Mouse (Mus musculus) midbrain, postnatal 0 days (tissue): ENCODE measurements around the gene Eefsec. TPM values are rescaled to one million over a fixed set of nuclear protein-coding genes. Genes with fewer than 3 reads are reported as not detected.
A peak's percentile ranks its signal among the peaks of the same experiment; 100 is the strongest.

ENCODE experiments used
- ATAC-seq: fragments of 200-750 bp; cut with Nextera tagmentation; 2 replicates; pipeline ENCODE4 v1.8.0; 2017; ENCODE audit warnings: moderate number of reproducible peaks, mild to moderate bottlenecking, moderate TSS enrichment, moderate library complexity; ENCODE audit not compliant: low FRiP score
- DNase-seq: peaks from one replicate; pipeline ENCODE4 v3.0.0-alpha.2; 2015; ENCODE audit warnings: low spot score
- H3K27ac ChIP-seq: fragments of 300-500 bp; sonication (generic); 2 replicates; pipeline ENCODE4 v1.5.1; 2014; ENCODE audit warnings: low read depth, mild to moderate bottlenecking, low read length, mixed read lengths
- H3K27me3 ChIP-seq: fragments of 300-500 bp; sonication (generic); 2 replicates; pipeline ENCODE4 v1.6.1; 2014; ENCODE audit warnings: low read length, control low read depth, mixed read lengths; ENCODE audit not compliant: insufficient read depth
- H3K36me3 ChIP-seq: fragments of 300-500 bp; sonication (generic); 2 replicates; pipeline ENCODE4 v1.6.1; 2014; ENCODE audit warnings: low read length, control low read depth, mixed read lengths; ENCODE audit not compliant: insufficient read depth
- H3K4me1 ChIP-seq: fragments of 300-500 bp; sonication (generic); 2 replicates; pipeline ENCODE4 v1.6.1; 2014; ENCODE audit warnings: mild to moderate bottlenecking, control low read depth, antibody characterized with exemption, low read length, mixed read lengths; ENCODE audit not compliant: insufficient read depth
- H3K4me2 ChIP-seq: fragments of 300-500 bp; sonication (generic); 2 replicates; pipeline ENCODE4 v1.6.1; 2014; ENCODE audit warnings: low read depth, mild to moderate bottlenecking, low read length, mixed read lengths; ENCODE audit not compliant: poor library complexity, severe bottlenecking
- H3K4me3 ChIP-seq: fragments of 300-500 bp; sonication (generic); 2 replicates; pipeline ENCODE4 v1.5.1; 2014; ENCODE audit warnings: low read depth, mild to moderate bottlenecking, low read length, moderate library complexity
- H3K9ac ChIP-seq: fragments of 300-500 bp; sonication (generic); replicated peaks from 2 replicates; pipeline ENCODE4 v1.6.1; 2014; ENCODE audit warnings: mild to moderate bottlenecking, low read length, moderate library complexity, mixed read lengths; ENCODE audit not compliant: poor library complexity, severe bottlenecking
- H3K9me3 ChIP-seq: fragments of 300-500 bp; sonication (generic); 2 replicates; pipeline ENCODE4 v1.6.1; 2016; ENCODE audit warnings: low read length, control low read depth
- CTCF ChIP-seq: IDR thresholded peaks from 2 replicates; pipeline ENCODE4 v1.5.1; 2016; ENCODE audit warnings: antibody characterized with exemption, mild to moderate bottlenecking
- WGBS: fragments of 180-500 bp; shearing (Covaris S2); extraction: QIAGEN DNeasy Blood & Tissue Kit; methylation state at CpG from one replicate; pipeline ENCODE4 v1.1.7; 2014; 5-methylcytosine and 5-hydroxymethylcytosine counted together
- polyA plus RNA-seq: library from polyadenylated mRNA; unstranded; fragments of >200 nt; fragmentation: Nextera tagmentation; extraction: Ambion mirVana; gene quantifications from 2 replicates; pipeline ENCODE4 v1.2.1, GENCODE M21; 2015
- total RNA-seq: library from RNA; depleted of rRNA; stranded (reverse); fragments of >200 nt; gene quantifications from 2 replicates; pipeline ENCODE4 v1.2.3, GENCODE M21; 2014

Eefsec gene
- total and polyA plus RNA-seq, 2 experiments from 2014 or later, result 24.4 to 26.8 TPM

- no peak for TF ChIP-seq CTCF
- H3K27ac ChIP-seq, result no peak overlapping the region
- no peak for DNase-seq
- H3K36me3 ChIP-seq, result 0 out of 2 replicates have a peak, but pooled peaks cover 7% of the 10 kb centered on the region
- H3K9ac ChIP-seq, result no peak overlapping the region
- no peak for ATAC-seq
- no peak overlapping the region for H3K4me3 ChIP-seq
- no peaks in the 10 kb centered on the region for H3K27me3 ChIP-seq
- no peaks in the 10 kb centered on the region for H3K4me1 ChIP-seq
- H3K9me3 ChIP-seq, result no peaks in the 10 kb centered on the region
- WGBS, result 76% methylated on average over 7 of the region's 7 CpGs
- no peak overlapping the region for H3K4me2 ChIP-seq
Observed at GRCm38 (mm10) chr6:88301234-88301633, 145.1 kb downstream of the Eefsec start.

DNA sequence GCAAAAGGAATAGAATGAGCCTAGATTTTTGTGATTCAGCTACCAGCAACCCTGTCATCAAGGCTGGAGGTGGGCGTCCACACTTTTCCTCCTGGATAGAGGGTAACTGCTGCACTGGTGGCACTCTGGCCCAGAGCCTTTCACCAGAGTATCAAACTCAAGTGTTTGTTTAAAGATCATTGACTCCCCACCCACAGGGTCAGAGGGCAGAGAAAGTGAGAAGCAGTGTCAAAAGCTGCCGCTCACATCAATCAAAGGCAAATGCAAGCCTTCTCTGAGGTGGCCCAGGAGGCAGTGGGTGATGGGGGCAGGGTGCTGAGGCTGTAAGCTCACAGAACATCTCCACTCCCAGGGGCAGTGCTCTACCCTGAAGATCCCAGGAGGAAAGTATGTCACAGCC is 146.8 kb downstream of the Eefsec start:
- DNase-seq, result no peak
- Histone ChIP-seq H3K9ac (no peak overlapping the region), H3K4me1 (no peaks in the 10 kb centered on the region), H3K4me3 (no peak overlapping the region), H3K27me3 (no peaks in the 10 kb centered on the region), H3K27ac (no peak overlapping the region), H3K9me3 (no peaks in the 10 kb centered on the region), H3K4me2 (no peak overlapping the region), H3K36me3 (0 out of 2 replicates have a peak, but pooled peaks cover 7% of the 10 kb centered on the region)
- TF ChIP-seq CTCF, result no peak
- ATAC-seq, result no peak
- 81% methylated on average over 2 of the region's 2 CpGs for WGBS

DNA sequence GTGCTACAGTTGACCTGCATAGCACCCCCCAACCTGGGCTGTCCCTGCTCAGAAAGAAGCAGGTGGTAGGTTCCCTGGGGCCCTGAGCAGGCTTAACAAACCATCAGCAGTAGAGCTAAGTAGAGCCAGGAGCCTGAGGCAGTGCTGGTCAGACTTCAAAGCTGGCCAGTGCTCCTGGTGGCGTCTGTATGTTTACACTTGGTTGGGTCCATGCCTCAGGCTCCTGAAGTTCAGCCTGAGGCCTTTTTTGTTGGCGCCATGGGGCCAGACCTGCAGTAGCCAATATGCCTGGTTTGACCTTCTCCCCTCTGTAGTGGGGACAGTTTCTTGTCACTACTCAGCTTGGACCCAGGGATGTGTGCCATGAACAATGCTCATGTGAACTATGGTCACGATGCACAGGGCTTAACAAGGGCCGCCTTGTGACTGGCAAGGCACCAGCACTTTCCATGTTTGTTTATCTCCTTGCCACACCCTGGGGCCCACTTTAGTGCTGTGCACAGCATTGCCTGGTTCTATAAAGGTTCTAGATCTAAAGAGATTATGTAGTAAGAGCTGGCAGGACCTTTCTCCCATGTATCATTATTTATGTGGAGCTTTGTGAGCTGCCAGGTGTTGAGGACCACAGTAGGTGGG is 153.9 kb downstream of the Eefsec start:
- Histone ChIP-seq H3K27me3 (no peaks in the 10 kb centered on the region), H3K4me1 (no peaks in the 10 kb centered on the region), H3K9me3 (no peaks in the 10 kb centered on the region), H3K27ac (no peak overlapping the region), H3K36me3 (0 out of 2 replicates have a peak, but pooled peaks cover 3% of the 10 kb centered on the region), H3K4me2 (no peak overlapping the region), H3K4me3 (no peak overlapping the region), H3K9ac (no peak overlapping the region)
- WGBS, result 79% methylated on average over 4 of the region's 4 CpGs
- no peak for TF ChIP-seq CTCF
- no peak for ATAC-seq
- no peak for DNase-seq

- no peak for TF ChIP-seq CTCF
- DNase-seq, result peak; percentile 87
- peak; percentile 82 for ATAC-seq
- no peak overlapping the region for H3K9ac ChIP-seq
- H3K27ac ChIP-seq, result no peak overlapping the region
- H3K9me3 ChIP-seq, result no peaks in the 10 kb centered on the region
- H3K36me3 ChIP-seq, result no peaks in the 10 kb centered on the region
- no peaks in the 10 kb centered on the region for H3K27me3 ChIP-seq
- WGBS, result 61% methylated on average over 6 of the region's 6 CpGs
- H3K4me2 ChIP-seq, result no peak overlapping the region
- no peak overlapping the region for H3K4me3 ChIP-seq
- no peaks in the 10 kb centered on the region for H3K4me1 ChIP-seq
Observed at GRCm38 (mm10) chr6:88290129-88290766, 156.1 kb downstream of the Eefsec start.

- no peak for DNase-seq
- 88% methylated on average over 2 of the region's 2 CpGs for whole genome bisulfite sequencing
Observed at GRCm38 (mm10) chr6:88278141-88278540, 168.2 kb downstream of the Eefsec start.

GRCm38 (mm10) chr6:88277242-88277641 is 169.1 kb downstream of the Eefsec start:
- H3K36me3 ChIP-seq, result no peaks in the 10 kb centered on the region

More at GRCm38 (mm10) chr6:88278141-88278540, 168.2 kb downstream of the Eefsec start:
- Histone ChIP-seq H3K4me1 (no peaks in the 10 kb centered on the region), H3K9ac (no peak overlapping the region), H3K36me3 (no peaks in the 10 kb centered on the region), H3K27me3 (no peaks in the 10 kb centered on the region), H3K4me3 (no peak overlapping the region), H3K27ac (no peak overlapping the region), H3K9me3 (no peaks in the 10 kb centered on the region), H3K4me2 (no peak overlapping the region)
- no peak for ATAC-seq
- TF ChIP-seq CTCF, result no peak

More at GRCm38 (mm10) chr6:88277242-88277641, 169.1 kb downstream of the Eefsec start:
- Histone ChIP-seq H3K9me3 (no peaks in the 10 kb centered on the region), H3K4me1 (no peaks in the 10 kb centered on the region), H3K27ac (no peak overlapping the region), H3K27me3 (no peaks in the 10 kb centered on the region), H3K9ac (no peak overlapping the region), H3K4me3 (no peak overlapping the region), H3K4me2 (no peak overlapping the region)
- DNase-seq (no peak), ATAC-seq (no peak)
- no peak for TF ChIP-seq CTCF
- 95% methylated on average over 4 of the region's 4 CpGs for WGBS
